Mouse (Mus musculus): ENCODE measurements around the gene Dnm3.

DNA sequence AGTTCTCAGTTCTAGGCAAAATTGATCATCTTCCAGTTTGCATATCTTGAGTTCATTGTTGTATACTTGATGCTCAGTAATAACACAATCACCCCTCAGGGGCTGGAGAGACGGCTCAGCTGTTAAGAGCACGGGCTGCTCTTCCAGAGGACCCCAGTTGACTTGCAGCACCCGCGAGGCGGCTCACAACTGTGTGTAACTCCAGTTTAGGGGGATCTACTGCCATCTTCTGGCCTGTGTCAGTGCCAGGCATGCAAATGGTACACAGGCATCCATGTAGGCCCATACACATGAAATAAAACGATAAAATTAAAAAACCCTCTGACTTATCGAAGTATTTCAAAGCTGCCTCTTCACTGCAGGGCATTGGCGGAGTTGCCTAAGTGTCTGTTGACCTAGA, 385.4 kb downstream of the Dnm3 start:
- TF ChIP-seq POLR2A (IDR thresholded peaks at IDR 0.05; ENCODE audit: insufficient read depth, low read length) (no peak), CTCF (IDR thresholded peaks at IDR 0.05; ENCODE audit: low read depth, low read length) (peak; percentile 46)
